Mouse (Mus musculus) limb, embryonic 10.5 days (tissue): ENCODE measurements around the gene Esyt1. TPM values are rescaled to one million over a fixed set of nuclear protein-coding genes. Genes with fewer than 3 reads are reported as not detected.

Source experiments
- DNase-seq: peaks from one replicate; pipeline ENCODE4 v3.0.0-alpha.2; 2017; ENCODE audit warnings: low spot score
- H3K27ac ChIP-seq: fragments of 300-500 bp; sonication (generic); 2 replicates; pipeline ENCODE4 v1.5.1; 2016; ENCODE audit warnings: mild to moderate bottlenecking
- H3K27me3 ChIP-seq: fragments of 300-500 bp; sonication (generic); 2 replicates; pipeline ENCODE4 v1.6.1; 2016; ENCODE audit warnings: low read depth, mild to moderate bottlenecking; ENCODE audit not compliant: poor library complexity, severe bottlenecking
- H3K36me3 ChIP-seq: fragments of 300-500 bp; sonication (generic); 2 replicates; pipeline ENCODE4 v1.6.1; 2016; ENCODE audit warnings: mild to moderate bottlenecking, moderate library complexity
- H3K4me1 ChIP-seq: fragments of 300-500 bp; sonication (generic); 2 replicates; pipeline ENCODE4 v1.6.1; 2016
- H3K4me3 ChIP-seq: fragments of 300-500 bp; sonication (generic); 2 replicates; pipeline ENCODE4 v1.5.1; 2016; ENCODE audit warnings: mild to moderate bottlenecking, moderate library complexity
- H3K9me3 ChIP-seq: fragments of 300-500 bp; sonication (generic); replicated peaks from 2 replicates; pipeline ENCODE4 v1.6.1; 2016; ENCODE audit warnings: mild to moderate bottlenecking
- WGBS: fragments of 180-500 bp; shearing (Covaris S2); methylation state at CpG from one replicate; pipeline ENCODE4 v1.1.7; 2016; 5-methylcytosine and 5-hydroxymethylcytosine counted together
- polyA plus RNA-seq: library from polyadenylated mRNA; unstranded; fragments of >200 nt; fragmentation: Nextera tagmentation; extraction: Ambion mirVana; gene quantifications from 2 replicates; pipeline ENCODE4 v1.2.1, GENCODE M21; 2016

Esyt1 gene
- polyA plus RNA-seq, 1 experiment from 2014 or later: 8.4 TPM

GRCm38 (mm10) chr10:128535206-128535605 is 9.5 kb upstream of the Esyt1 start:
- Histone ChIP-seq H3K4me3 (no peak overlapping the region), H3K27ac (no peak overlapping the region), H3K9me3 (no peaks in the 10 kb centered on the region), H3K36me3 (no peaks in the 10 kb centered on the region), H3K27me3 (no peaks in the 10 kb centered on the region), H3K4me1 (no peaks in the 10 kb centered on the region; the same call in 1 of the 2 replicates)
- DNase-seq: no peak
- 84% methylated on average over 2 of the region's 2 CpGs for WGBS

- 32% methylated on average over 28 of the region's 28 CpGs for WGBS
- Histone ChIP-seq H3K9me3 (no peaks in the 10 kb centered on the region), H3K27ac (no peak overlapping the region), H3K27me3 (peaks cover 59% of the 10 kb centered on the region), H3K4me1 (peaks cover 27% of the 10 kb centered on the region), H3K4me3 (peak overlapping the region; percentile 78), H3K36me3 (no peaks in the 10 kb centered on the region)
- no peak for DNase-seq
Observed at GRCm38 (mm10) chr10:128526366-128527356, 990 bp upstream of the Esyt1 start.

GRCm38 (mm10) chr10:128524732-128525662 is 674 bp downstream of the Esyt1 start:
- H3K9me3 ChIP-seq: no peaks in the 10 kb centered on the region
- peaks cover 27% of the 10 kb centered on the region for H3K4me1 ChIP-seq
- peaks cover 76% of the 10 kb centered on the region for H3K27me3 ChIP-seq
- WGBS: under 1% methylated on average over 58 of the region's 58 CpGs
- peak overlapping the region; percentile 78 for H3K4me3 ChIP-seq
- H3K27ac ChIP-seq: peak overlapping the region; percentile 81
- DNase-seq: peak; percentile 74
- H3K36me3 ChIP-seq: no peaks in the 10 kb centered on the region

- Histone ChIP-seq H3K27me3 (peaks cover 84% of the 10 kb centered on the region), H3K4me1 (peaks cover 32% of the 10 kb centered on the region), H3K36me3 (0 out of 2 replicates have a peak, but pooled peaks cover under 1% of the 10 kb centered on the region), H3K27ac (0 out of 2 replicates have a peak overlapping the region, but pooled peaks have one; percentile 81), H3K9me3 (no peaks in the 10 kb centered on the region), H3K4me3 (peak overlapping the region; percentile 78)
- DNase-seq: no peak
- 4% methylated on average over 11 of the region's 11 CpGs for WGBS
Observed at GRCm38 (mm10) chr10:128524111-128524731, 1.4 kb downstream of the Esyt1 start.

- 78% methylated on average over 6 of the region's 6 CpGs for WGBS
- Histone ChIP-seq H3K9me3 (no peaks in the 10 kb centered on the region), H3K36me3 (0 out of 2 replicates have a peak, but pooled peaks cover 6% of the 10 kb centered on the region), H3K4me1 (peaks cover 32% of the 10 kb centered on the region), H3K27me3 (peaks cover 94% of the 10 kb centered on the region), H3K4me3 (no peak overlapping the region), H3K27ac (no peak overlapping the region)
- DNase-seq: no peak
Observed at GRCm38 (mm10) chr10:128522351-128522750, 3.3 kb downstream of the Esyt1 start.

- 88% methylated on average over 16 of the region's 16 CpGs for WGBS
- no peak for DNase-seq
- no peaks in the 10 kb centered on the region for H3K9me3 ChIP-seq
- H3K36me3 ChIP-seq: peaks cover 9% of the 10 kb centered on the region; the same call in 1 of the 2 replicates
- H3K4me1 ChIP-seq: peaks cover 38% of the 10 kb centered on the region
- H3K27me3 ChIP-seq: peaks cover 100% of the 10 kb centered on the region
- H3K4me3 ChIP-seq: no peak overlapping the region
- H3K27ac ChIP-seq: no peak overlapping the region
Observed at GRCm38 (mm10) chr10:128520591-128520990, 5.1 kb downstream of the Esyt1 start.

GRCm38 (mm10) chr10:128518833-128519232 is 6.8 kb downstream of the Esyt1 start:
- Histone ChIP-seq H3K9me3 (no peaks in the 10 kb centered on the region), H3K36me3 (peaks cover 12% of the 10 kb centered on the region; the same call in 1 of the 2 replicates), H3K4me1 (peaks cover 22% of the 10 kb centered on the region), H3K27me3 (peaks cover 95% of the 10 kb centered on the region), H3K27ac (no peak overlapping the region), H3K4me3 (no peak overlapping the region)
- no peak for DNase-seq
- 78% methylated on average over 7 of the region's 7 CpGs for WGBS

- peaks cover 83% of the 10 kb centered on the region for H3K27me3 ChIP-seq
- DNase-seq: no peak
- no peak overlapping the region for H3K4me3 ChIP-seq
- peaks cover 12% of the 10 kb centered on the region; the same call in 1 of the 2 replicates for H3K36me3 ChIP-seq
- WGBS: 16% methylated on average over 6 of the region's 6 CpGs
- H3K27ac ChIP-seq: no peak overlapping the region
- no peaks in the 10 kb centered on the region for H3K9me3 ChIP-seq
- H3K4me1 ChIP-seq: peaks cover 21% of the 10 kb centered on the region
Observed at GRCm38 (mm10) chr10:128516677-128517076, 9.0 kb downstream of the Esyt1 start.

- DNase-seq: no peak
- peak overlapping the region; percentile 36 for H3K4me3 ChIP-seq
- H3K4me1 ChIP-seq: peaks cover 21% of the 10 kb centered on the region
- no peaks in the 10 kb centered on the region for H3K9me3 ChIP-seq
- H3K27ac ChIP-seq: no peak overlapping the region
- 4% methylated on average over 20 of the region's 20 CpGs for WGBS
- peaks cover 80% of the 10 kb centered on the region for H3K27me3 ChIP-seq
- H3K36me3 ChIP-seq: peaks cover 12% of the 10 kb centered on the region; the same call in 1 of the 2 replicates
Observed at GRCm38 (mm10) chr10:128516029-128516428, 9.6 kb downstream of the Esyt1 start.

GRCm38 (mm10) chr10:128515044-128515443 is 10.6 kb downstream of the Esyt1 start:
- H3K9me3 ChIP-seq: no peaks in the 10 kb centered on the region
- WGBS: 85% methylated on average over 4 of the region's 4 CpGs
- no peak overlapping the region for H3K4me3 ChIP-seq
- H3K27me3 ChIP-seq: peaks cover 71% of the 10 kb centered on the region
- H3K4me1 ChIP-seq: peaks cover 21% of the 10 kb centered on the region
- DNase-seq: no peak
- H3K36me3 ChIP-seq: peaks cover 14% of the 10 kb centered on the region; the same call in 1 of the 2 replicates
- H3K27ac ChIP-seq: no peak overlapping the region

- no peak for DNase-seq
- Histone ChIP-seq H3K36me3 (peaks cover 9% of the 10 kb centered on the region; the same call in 1 of the 2 replicates), H3K27ac (no peak overlapping the region), H3K27me3 (peaks cover 38% of the 10 kb centered on the region), H3K9me3 (no peaks in the 10 kb centered on the region), H3K4me1 (peaks cover 12% of the 10 kb centered on the region), H3K4me3 (no peak overlapping the region)
- WGBS: 79% methylated on average over 12 of the region's 12 CpGs
Observed at GRCm38 (mm10) chr10:128511761-128512160, 13.9 kb downstream of the Esyt1 start.

- no peak for DNase-seq
- Histone ChIP-seq H3K4me1 (peaks cover 8% of the 10 kb centered on the region), H3K27me3 (peaks cover 32% of the 10 kb centered on the region), H3K4me3 (no peak overlapping the region), H3K9me3 (no peaks in the 10 kb centered on the region), H3K36me3 (peaks cover 7% of the 10 kb centered on the region; the same call in 1 of the 2 replicates), H3K27ac (no peak overlapping the region)
- WGBS: 90% methylated on average over 9 of the region's 9 CpGs
Observed at GRCm38 (mm10) chr10:128511189-128511588, 14.5 kb downstream of the Esyt1 start.
